Mouse (Mus musculus) heart, postnatal 0 days (tissue): ENCODE data around the gene Pdzk1.

Experiments
- CTCF ChIP-seq: IDR thresholded peaks from 2 replicates; pipeline ENCODE4 v1.5.1; 2016; ENCODE audit warnings: antibody characterized with exemption, control low read depth, low read depth
- EP300 ChIP-seq: IDR thresholded peaks from 2 replicates; pipeline ENCODE4 v1.6.1; 2016; ENCODE audit warnings: antibody characterized with exemption, low read depth

DNA sequence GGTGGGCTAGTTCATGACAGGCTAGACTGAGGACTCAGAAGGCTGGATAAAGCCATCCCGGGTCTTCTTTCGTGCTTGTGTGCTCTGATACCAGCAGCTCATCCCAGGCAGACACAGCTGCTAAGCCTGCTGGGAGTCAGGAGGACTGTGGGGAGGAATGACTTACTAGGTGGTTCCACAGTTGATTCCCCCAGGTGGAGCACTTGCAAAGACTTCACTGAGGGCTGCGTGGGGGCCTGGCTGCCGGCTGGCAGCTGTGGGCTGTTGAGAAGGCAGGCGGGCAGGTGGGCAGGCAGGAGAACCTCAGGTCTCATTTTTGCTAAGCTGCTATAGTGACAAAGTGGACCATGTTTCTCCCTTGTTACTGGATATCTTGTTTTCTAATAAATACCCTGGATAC lies 31.4 kb downstream of the Pdzk1 start:
- TF ChIP-seq CTCF = no peak
- TF ChIP-seq EP300 = no peak
